Mouse (Mus musculus): ENCODE results near the gene Cdh20. TPM values are rescaled to one million over a fixed set of nuclear protein-coding genes. Genes with fewer than 3 reads are reported as not detected.

Cdh20 gene
- total and polyA plus RNA-seq, 2 experiments, result not detected

GRCm38 (mm10) chr1:105003786-105004185, 235.5 kb downstream of the Cdh20 start:
- no peak overlapping the region for H3K9ac ChIP-seq (ENCODE audit: low read depth, low read length)
- TF ChIP-seq CTCF (IDR thresholded peaks at IDR 0.05; ENCODE audit: low read depth, low read length) (no peak), POLR2A (IDR thresholded peaks at IDR 0.05; ENCODE audit: extremely low read depth, insufficient read depth, low read length) (no peak)
- no peaks in the 10 kb centered on the region for H3K4me1 ChIP-seq (ENCODE audit: control insufficient read depth, insufficient read depth, low read length)
- DNase-seq (ENCODE audit: extremely low read depth, low read depth, low spot score), result no peak
- WGBS, result 86% methylated on average over 1 of the region's 1 CpGs
- no peaks in the 10 kb centered on the region for H3K36me3 ChIP-seq (ENCODE audit: control insufficient read depth, insufficient read depth, low read length)
- no peaks in the 10 kb centered on the region for H3K27me3 ChIP-seq (ENCODE audit: control insufficient read depth, insufficient read depth, low read length)
- no peaks in the 10 kb centered on the region for H3K79me2 ChIP-seq (ENCODE audit: control insufficient read depth, insufficient read depth, low read length)
- H3K27ac ChIP-seq (replicated peaks; ENCODE audit: insufficient read depth, low read depth, low read length), result no peak overlapping the region
- no peak overlapping the region for H3K4me3 ChIP-seq (ENCODE audit: insufficient read depth, low read depth, low read length)

- TF ChIP-seq CTCF (IDR thresholded peaks at IDR 0.05; ENCODE audit: low read depth, low read length), result no peak
- no peak overlapping the region for H3K9ac ChIP-seq (ENCODE audit: low read depth, low read length)
- no peak for DNase-seq (ENCODE audit: extremely low read depth, low read depth, low spot score)
- no peaks in the 10 kb centered on the region for H3K4me1 ChIP-seq (ENCODE audit: control insufficient read depth, insufficient read depth, low read length)
- 66% methylated on average over 2 of the region's 2 CpGs for WGBS
- no peak overlapping the region for H3K27ac ChIP-seq (replicated peaks; ENCODE audit: insufficient read depth, low read depth, low read length)
- H3K36me3 ChIP-seq (ENCODE audit: control insufficient read depth, insufficient read depth, low read length), result no peaks in the 10 kb centered on the region
- no peaks in the 10 kb centered on the region for H3K79me2 ChIP-seq (ENCODE audit: control insufficient read depth, insufficient read depth, low read length)
- no peak overlapping the region for H3K4me3 ChIP-seq (ENCODE audit: insufficient read depth, low read depth, low read length)
- H3K27me3 ChIP-seq (ENCODE audit: control insufficient read depth, insufficient read depth, low read length), result no peaks in the 10 kb centered on the region
Observed at GRCm38 (mm10) chr1:105012616-105013015, 244.3 kb downstream of the Cdh20 start.

- no peak overlapping the region for H3K4me3 ChIP-seq (ENCODE audit: insufficient read depth, low read depth, low read length)
- no peak for DNase-seq (ENCODE audit: extremely low read depth, low read depth, low spot score)
- H3K36me3 ChIP-seq (ENCODE audit: control insufficient read depth, insufficient read depth, low read length), result no peaks in the 10 kb centered on the region
- no peak overlapping the region for H3K27ac ChIP-seq (replicated peaks; ENCODE audit: insufficient read depth, low read depth, low read length)
- no peaks in the 10 kb centered on the region for H3K79me2 ChIP-seq (ENCODE audit: control insufficient read depth, insufficient read depth, low read length)
- no peak overlapping the region for H3K9ac ChIP-seq (ENCODE audit: low read depth, low read length)
- 57% methylated on average over 1 of the region's 1 CpGs for WGBS
- H3K27me3 ChIP-seq (ENCODE audit: control insufficient read depth, insufficient read depth, low read length), result no peaks in the 10 kb centered on the region
- TF ChIP-seq CTCF (IDR thresholded peaks at IDR 0.05; ENCODE audit: low read depth, low read length), result no peak
- TF ChIP-seq POLR2A (IDR thresholded peaks at IDR 0.05; ENCODE audit: extremely low read depth, insufficient read depth, low read length), result no peak
- no peaks in the 10 kb centered on the region for H3K4me1 ChIP-seq (ENCODE audit: control insufficient read depth, insufficient read depth, low read length)
Observed at GRCm38 (mm10) chr1:105013291-105013690, 245.0 kb downstream of the Cdh20 start.

- no peak for TF ChIP-seq CTCF (IDR thresholded peaks at IDR 0.05; ENCODE audit: low read depth, low read length)
- TF ChIP-seq POLR2A (IDR thresholded peaks at IDR 0.05; ENCODE audit: extremely low read depth, insufficient read depth, low read length), result no peak
- H3K79me2 ChIP-seq (ENCODE audit: control insufficient read depth, insufficient read depth, low read length), result no peaks in the 10 kb centered on the region
- H3K9ac ChIP-seq (ENCODE audit: low read depth, low read length), result no peak overlapping the region
- no peaks in the 10 kb centered on the region for H3K27me3 ChIP-seq (ENCODE audit: control insufficient read depth, insufficient read depth, low read length)
- H3K27ac ChIP-seq (replicated peaks; ENCODE audit: insufficient read depth, low read depth, low read length), result no peak overlapping the region
- peak; percentile 33 for DNase-seq (ENCODE audit: extremely low read depth, low read depth, low spot score)
- H3K36me3 ChIP-seq (ENCODE audit: control insufficient read depth, insufficient read depth, low read length), result no peaks in the 10 kb centered on the region
- no peak overlapping the region for H3K4me3 ChIP-seq (ENCODE audit: insufficient read depth, low read depth, low read length)
- 48% methylated on average over 3 of the region's 3 CpGs for WGBS
- no peaks in the 10 kb centered on the region for H3K4me1 ChIP-seq (ENCODE audit: control insufficient read depth, insufficient read depth, low read length)
Observed at GRCm38 (mm10) chr1:105041668-105042067, 273.3 kb downstream of the Cdh20 start.
